Mouse (Mus musculus) CD4-positive naive resting alpha-beta T cell, adult 57 days (primary cell): ENCODE measurements around the gene Zfp428. TPM values are rescaled to one million over a fixed set of nuclear protein-coding genes. Genes with fewer than 3 reads are reported as not detected.

Experiments
- total RNA-seq: library from RNA; stranded (reverse); gene quantifications from one replicate; pipeline ENCODE4 v1.2.4, GENCODE M21; 2023

Zfp428 gene
- 1.4 TPM for total RNA-seq

GRCm38 (mm10) chr7:24506838-24507725, at the start of gene Zfp428:
Zfp428 (plus strand) TSS chr7:24507006.

GRCm38 (mm10) chr7:24462388-24463319, 44.2 kb upstream of the Zfp428 start, which contains the start of gene Plaur:
Plaur (plus strand) TSS chr7:24462484.

DNA sequence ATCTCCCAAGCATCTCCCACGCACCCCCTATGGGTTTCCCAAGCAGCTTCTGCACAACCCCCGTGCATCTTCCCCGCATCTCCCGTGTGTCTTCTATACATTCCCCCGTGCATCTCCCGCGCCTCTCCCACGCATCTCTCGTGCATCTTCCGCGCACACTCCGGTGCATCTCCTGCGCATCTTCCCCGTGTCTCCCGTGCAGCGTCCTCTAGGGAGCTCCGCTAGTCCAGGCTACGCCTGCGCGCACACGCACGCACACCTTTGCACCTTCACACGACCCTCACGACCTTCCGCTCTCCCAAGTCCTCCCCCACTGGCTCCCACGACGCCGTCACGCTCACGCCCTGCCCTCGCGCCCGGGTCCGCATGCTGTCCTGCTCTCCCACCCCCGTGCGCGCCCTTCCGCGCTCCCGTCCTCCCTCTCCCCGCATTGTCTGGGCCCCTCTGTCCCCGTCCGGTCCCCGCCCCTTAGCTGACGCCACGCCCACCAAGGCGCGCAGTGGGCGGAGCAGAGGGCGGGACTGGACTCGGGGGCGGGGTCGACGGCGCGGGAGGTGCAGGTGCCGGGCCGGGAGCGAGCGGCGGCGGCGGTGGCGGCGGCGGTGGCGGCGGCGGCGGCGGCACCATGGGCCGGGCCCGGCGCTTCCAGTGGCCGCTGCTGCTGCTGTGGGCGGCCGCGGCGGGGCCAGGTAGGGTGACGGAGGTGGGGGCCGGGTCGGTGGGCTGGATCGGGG, 25.2 kb upstream of the Zfp428 start, which contains the start of gene Cadm4:
Cadm4 (plus strand) TSS at position 550 of the 734 bp plus-strand sequence.

GRCm38 (mm10) chr7:24512355-24512754, 5.5 kb downstream of the Zfp428 start, which contains the start of gene AC161166.1:
AC161166.1 (minus strand) TSS chr7:24512455.

DNA sequence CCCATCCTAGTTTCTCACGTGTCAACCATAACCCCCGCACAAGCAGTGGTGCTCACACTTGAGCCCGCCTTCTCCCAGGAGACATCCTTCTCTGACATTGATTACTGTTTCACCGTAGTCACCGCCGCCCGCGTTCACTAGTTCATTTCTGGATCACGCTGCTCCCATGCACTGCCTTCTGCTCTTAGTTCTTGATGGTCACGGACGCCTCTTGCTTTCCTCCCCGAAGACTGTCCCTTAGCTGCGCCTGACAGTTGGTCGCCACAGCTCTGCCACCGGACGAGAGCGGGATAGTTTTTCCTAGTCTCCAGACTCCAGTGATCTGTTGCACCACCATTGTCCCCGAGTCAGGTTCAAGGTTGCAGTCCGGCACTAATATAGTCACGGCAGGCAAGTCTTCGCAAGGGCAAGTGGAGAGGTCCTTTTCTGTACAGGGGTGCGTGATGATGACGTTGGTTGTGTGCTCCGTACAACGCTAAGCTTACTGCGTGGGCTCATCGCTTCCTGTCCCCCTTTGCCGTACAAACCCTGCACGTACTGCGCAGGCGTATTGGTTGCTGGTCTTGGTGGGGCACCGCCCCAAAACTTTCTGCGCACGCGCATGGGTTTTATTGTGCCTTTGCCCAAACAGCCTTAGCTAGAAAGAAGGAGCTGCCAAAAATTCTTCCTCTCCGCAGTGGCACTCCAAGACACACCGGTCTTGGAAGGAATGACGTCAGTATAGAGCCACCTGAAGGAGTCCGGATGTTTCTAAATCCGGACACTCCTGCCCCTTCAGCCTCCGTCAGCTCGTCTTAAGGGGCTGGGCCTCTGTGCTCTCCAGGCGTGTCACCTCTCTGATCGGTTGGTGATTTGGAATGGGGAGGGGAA, 23.5 kb downstream of the Zfp428 start, which contains the start of gene Irgq:
Irgq (plus strand) TSS at position 628 of the 870 bp plus-strand sequence.

GRCm38 (mm10) chr7:24546068-24546614, 39.3 kb downstream of the Zfp428 start, which contains the start of the genes Pinlyp and Xrcc1:
Pinlyp (minus strand) TSS chr7:24546118.
Xrcc1 (plus strand) TSS chr7:24546289.

Other genes with a start within 250 kb of the Zfp428 start
- gene Zfp93, start 236.6 kb upstream of the Zfp428 start, total RNA-seq: 0.98 TPM
- 11.3 TPM for gene Zfp61, start 205.8 kb upstream of the Zfp428 start, total RNA-seq
- 5.2 TPM for gene Zfp94, start 190.3 kb upstream of the Zfp428 start, total RNA-seq
- gene Tescl, start 173.1 kb upstream of the Zfp428 start, total RNA-seq: not detected
- gene Lypd5, start 157.8 kb upstream of the Zfp428 start, total RNA-seq: not detected
- 205 TPM for gene Kcnn4, start 136.7 kb upstream of the Zfp428 start, total RNA-seq
- 135 TPM for gene Smg9, start 107.4 kb upstream of the Zfp428 start, total RNA-seq
- 4.3 TPM for gene Irgc1, start 54.7 kb upstream of the Zfp428 start, total RNA-seq
- gene Plaur, start 44.5 kb upstream of the Zfp428 start, total RNA-seq: 204 TPM
- gene Cadm4, start 25.0 kb upstream of the Zfp428 start, total RNA-seq: 0.44 TPM
- gene AC161166.1, start 5.4 kb downstream of the Zfp428 start, total RNA-seq: not detected
- 12.2 TPM for gene Irgq, start 23.7 kb downstream of the Zfp428 start, total RNA-seq
- gene Pinlyp, start 39.1 kb downstream of the Zfp428 start, total RNA-seq: not detected
- 53.1 TPM for gene Xrcc1, start 39.3 kb downstream of the Zfp428 start, total RNA-seq
- gene Ethe1, start 80.5 kb downstream of the Zfp428 start, total RNA-seq: 6.9 TPM
- not detected for gene Zfp575, start 80.6 kb downstream of the Zfp428 start, total RNA-seq
- gene Phldb3, start 103.8 kb downstream of the Zfp428 start, total RNA-seq: 8.3 TPM
- 0.35 TPM for gene Lypd3, start 129.5 kb downstream of the Zfp428 start, total RNA-seq
- not detected for gene Tex101, start 169.7 kb downstream of the Zfp428 start, total RNA-seq
- gene BC049730, start 202.2 kb downstream of the Zfp428 start, total RNA-seq: not detected
- not detected for gene Gm4763, start 219.9 kb downstream of the Zfp428 start, total RNA-seq